Mouse (Mus musculus) lung, embryonic 14.5 days (tissue): ENCODE measurements at regions not wholly inside any gene's neighbourhood (a gene's known extent, or its start where the extent isn't known, plus 50 kb on each side); places are given as distances from the start of the nearest gene placed in this dataset.
"Not testable (repeated sequence)": the region's sequence is repeated elsewhere in the genome, so short reads cannot be mapped to it uniquely, and the experiment has no call there.

ENCODE experiments used
- ATAC-seq: fragments of 200-750 bp; cut with Nextera tagmentation; 2 replicates; pipeline ENCODE4 v1.8.0; 2017; ENCODE audit warnings: mild to moderate bottlenecking, moderate TSS enrichment, moderate library complexity; ENCODE audit not compliant: insufficient read depth
- DNase-seq: peaks from one replicate; pipeline ENCODE4 v3.0.0-alpha.2; 2015
- H3K27ac ChIP-seq: fragments of 300-500 bp; sonication (generic); 2 replicates; pipeline ENCODE4 v1.5.1; 2014; ENCODE audit warnings: low read depth, mild to moderate bottlenecking, moderate library complexity
- H3K27me3 ChIP-seq: fragments of 300-500 bp; sonication (generic); 2 replicates; pipeline ENCODE4 v1.6.1; 2014; ENCODE audit warnings: low read length, control low read depth; ENCODE audit not compliant: insufficient read depth
- H3K36me3 ChIP-seq: fragments of 300-500 bp; sonication (generic); 2 replicates; pipeline ENCODE4 v1.6.1; 2014; ENCODE audit warnings: control low read depth; ENCODE audit not compliant: insufficient read depth
- H3K4me1 ChIP-seq: fragments of 300-500 bp; sonication (generic); 2 replicates; pipeline ENCODE4 v1.6.1; 2014; ENCODE audit warnings: antibody characterized with exemption, control low read depth; ENCODE audit not compliant: insufficient read depth
- H3K4me2 ChIP-seq: fragments of 300-500 bp; sonication (generic); 2 replicates; pipeline ENCODE4 v1.6.1; 2014; ENCODE audit warnings: mild to moderate bottlenecking
- H3K4me3 ChIP-seq: fragments of 300-500 bp; sonication (generic); 2 replicates; pipeline ENCODE4 v1.5.1; 2014; ENCODE audit warnings: low read depth, low read length
- H3K9ac ChIP-seq: fragments of 300-500 bp; sonication (generic); 2 replicates; pipeline ENCODE4 v1.6.1; 2014
- H3K9me3 ChIP-seq: fragments of 300-500 bp; sonication (generic); 2 replicates; pipeline ENCODE4 v1.6.1; 2016; ENCODE audit warnings: low read depth, low read length, control low read depth
- CTCF ChIP-seq: IDR thresholded peaks from 2 replicates; pipeline ENCODE4 v1.5.1; 2016; ENCODE audit warnings: antibody characterized with exemption, low read depth
- WGBS: fragments of 180-500 bp; shearing (Covaris S2); extraction: QIAGEN DNeasy Blood & Tissue Kit; methylation state at CpG from one replicate; pipeline ENCODE4 v1.1.7; 2014; 5-methylcytosine and 5-hydroxymethylcytosine counted together

DNA sequence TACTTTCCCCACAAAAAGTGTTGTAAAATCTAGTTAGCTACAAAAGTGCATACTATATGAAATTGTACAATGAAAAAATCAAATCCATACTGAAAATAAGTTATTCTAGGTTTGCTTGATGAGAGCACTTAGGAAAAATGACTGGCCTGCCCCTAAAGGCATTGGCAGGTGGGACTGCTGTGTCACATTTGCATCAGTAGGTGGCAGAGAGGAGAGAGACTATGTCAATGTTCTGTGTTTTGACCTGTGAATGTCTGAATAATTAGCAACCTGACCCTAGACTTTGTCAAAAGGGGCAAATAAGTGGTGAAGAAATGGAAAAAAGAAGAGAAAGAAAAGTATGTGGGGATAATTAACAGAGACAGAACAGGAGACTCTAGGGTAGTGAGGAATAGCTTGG, 997.0 kb upstream of the Tacstd2 start:
- Histone ChIP-seq H3K4me2 (no peak overlapping the region), H3K9ac (no peak overlapping the region), H3K27ac (no peak overlapping the region), H3K9me3 (no peaks in the 10 kb centered on the region), H3K4me1 (no peaks in the 10 kb centered on the region), H3K4me3 (no peak overlapping the region), H3K27me3 (no peaks in the 10 kb centered on the region), H3K36me3 (no peaks in the 10 kb centered on the region)
- no peak for TF ChIP-seq CTCF
- DNase-seq (no peak), ATAC-seq (no peak)

DNA sequence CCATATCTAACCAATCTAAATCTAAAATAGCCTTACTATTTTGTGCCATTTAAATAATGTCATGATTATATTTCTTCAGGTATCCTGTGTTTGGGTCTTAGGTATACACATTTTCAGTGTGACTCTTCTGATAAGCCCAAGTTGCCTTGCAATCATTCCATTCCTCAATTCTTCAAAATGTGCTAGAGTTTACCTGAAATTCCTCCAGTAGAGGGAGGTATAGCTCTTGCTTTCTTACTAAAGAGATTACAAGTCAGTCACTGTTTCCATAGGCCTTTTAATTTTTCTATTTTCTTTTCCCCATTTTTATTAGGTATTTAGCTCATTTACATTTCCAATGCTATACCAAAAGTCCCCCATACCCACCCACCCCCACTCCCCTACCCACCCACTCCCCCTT, 968.3 kb upstream of the Tacstd2 start:
- Histone ChIP-seq H3K27ac (no peak overlapping the region), H3K27me3 (no peaks in the 10 kb centered on the region), H3K4me3 (no peak overlapping the region), H3K4me2 (no peak overlapping the region), H3K4me1 (no peaks in the 10 kb centered on the region), H3K9me3 (no peaks in the 10 kb centered on the region), H3K36me3 (no peaks in the 10 kb centered on the region), H3K9ac (no peak overlapping the region)
- TF ChIP-seq CTCF: no peak
- ATAC-seq: no peak
- DNase-seq: peak; percentile 2

DNA sequence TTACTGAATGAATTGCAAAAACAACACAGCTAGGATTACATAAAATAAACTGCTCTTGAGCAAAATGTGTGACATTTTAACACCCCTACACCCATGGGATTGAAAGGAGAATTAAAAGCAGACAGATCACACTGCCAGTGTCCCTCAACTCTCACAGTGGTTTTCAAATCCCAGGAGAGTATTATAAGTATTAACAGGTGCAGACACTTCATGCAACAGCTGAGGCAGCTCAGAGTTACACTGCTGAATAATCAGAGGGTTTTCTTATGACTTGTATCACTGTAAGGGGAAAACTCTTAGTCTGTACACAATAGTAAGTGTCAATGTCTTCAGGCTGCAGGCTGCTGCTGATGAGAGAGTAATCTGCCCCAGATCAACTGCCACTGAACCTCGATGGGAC, 945.5 kb upstream of the Tacstd2 start:
- ATAC-seq: no peak
- TF ChIP-seq CTCF: no peak
- H3K4me1 ChIP-seq: no peaks in the 10 kb centered on the region
- no peak overlapping the region for H3K4me3 ChIP-seq
- no peaks in the 10 kb centered on the region for H3K36me3 ChIP-seq
- no peak overlapping the region for H3K9ac ChIP-seq
- H3K27ac ChIP-seq: no peak overlapping the region
- no peaks in the 10 kb centered on the region for H3K27me3 ChIP-seq
- H3K4me2 ChIP-seq: no peak overlapping the region
- no peak for DNase-seq
- H3K9me3 ChIP-seq: no peaks in the 10 kb centered on the region
- 45% methylated on average over 1 of the region's 1 CpGs for WGBS

DNA sequence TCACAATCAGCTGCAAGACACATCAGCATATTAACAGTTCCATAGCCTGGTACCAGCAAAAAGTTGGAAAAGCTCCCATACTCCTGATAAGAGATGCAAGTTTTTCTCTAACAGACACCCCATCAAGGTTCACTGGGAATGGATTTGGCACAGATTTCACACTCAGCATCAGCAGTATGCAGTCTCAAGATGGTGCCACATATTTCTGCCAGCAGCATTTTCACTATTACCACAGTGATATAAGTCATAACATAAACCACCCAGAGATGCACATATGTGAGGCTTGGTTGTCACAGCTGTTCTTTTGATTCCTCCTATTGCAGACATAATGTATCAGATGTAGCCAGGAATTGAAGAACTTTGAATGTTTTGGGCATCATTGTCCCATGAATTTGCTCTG, 939.3 kb upstream of the Tacstd2 start:
- no peak for TF ChIP-seq CTCF
- no peaks in the 10 kb centered on the region for H3K27me3 ChIP-seq
- H3K36me3 ChIP-seq: no peaks in the 10 kb centered on the region
- H3K4me3 ChIP-seq: no peak overlapping the region
- no peaks in the 10 kb centered on the region for H3K9me3 ChIP-seq
- no peak overlapping the region for H3K9ac ChIP-seq
- DNase-seq (no peak), ATAC-seq (no peak)
- no peak overlapping the region for H3K4me2 ChIP-seq
- H3K27ac ChIP-seq: no peak overlapping the region
- H3K4me1 ChIP-seq: no peaks in the 10 kb centered on the region

DNA sequence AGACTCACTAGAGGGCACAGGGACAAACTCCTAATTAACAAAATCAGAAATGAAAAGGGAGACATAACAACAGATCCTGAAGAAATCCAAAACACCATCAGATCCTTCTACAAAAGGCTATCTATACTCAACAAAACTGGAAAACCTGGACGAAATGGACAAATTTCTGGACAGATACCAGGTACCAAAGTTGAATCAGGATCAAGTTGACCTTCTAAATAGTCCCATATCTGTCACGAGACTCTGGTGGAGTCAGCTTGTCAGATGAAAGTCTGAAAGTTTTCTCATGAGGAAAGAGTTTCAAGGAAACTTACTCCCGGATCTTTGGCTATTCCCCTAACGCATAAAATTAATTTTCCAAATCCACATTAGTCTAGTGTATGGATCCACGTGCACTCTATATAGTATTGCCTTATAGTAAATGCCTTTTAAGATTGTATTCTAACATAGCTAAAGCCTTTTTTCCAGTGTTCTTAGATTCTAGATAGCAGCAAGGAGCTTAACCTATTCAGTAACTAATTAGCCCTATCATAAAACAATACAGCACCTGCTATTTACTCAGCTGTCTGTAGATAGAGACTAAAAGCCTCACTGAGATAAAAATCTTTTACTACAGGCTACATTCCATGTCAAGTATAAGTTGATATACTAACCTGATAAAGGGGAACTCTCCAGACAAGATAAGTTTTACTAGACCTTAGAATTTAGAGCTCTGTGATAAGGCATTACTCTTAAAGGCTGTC, 917.6 kb upstream of the Tacstd2 start:
- not testable (repeated sequence) for H3K9ac ChIP-seq, H3K4me1 ChIP-seq, H3K27me3 ChIP-seq, DNase-seq, H3K4me2 ChIP-seq, H3K36me3 ChIP-seq, H3K4me3 ChIP-seq, H3K27ac ChIP-seq, H3K9me3 ChIP-seq, ATAC-seq
- 60% methylated on average over 5 of the region's 5 CpGs for WGBS

DNA sequence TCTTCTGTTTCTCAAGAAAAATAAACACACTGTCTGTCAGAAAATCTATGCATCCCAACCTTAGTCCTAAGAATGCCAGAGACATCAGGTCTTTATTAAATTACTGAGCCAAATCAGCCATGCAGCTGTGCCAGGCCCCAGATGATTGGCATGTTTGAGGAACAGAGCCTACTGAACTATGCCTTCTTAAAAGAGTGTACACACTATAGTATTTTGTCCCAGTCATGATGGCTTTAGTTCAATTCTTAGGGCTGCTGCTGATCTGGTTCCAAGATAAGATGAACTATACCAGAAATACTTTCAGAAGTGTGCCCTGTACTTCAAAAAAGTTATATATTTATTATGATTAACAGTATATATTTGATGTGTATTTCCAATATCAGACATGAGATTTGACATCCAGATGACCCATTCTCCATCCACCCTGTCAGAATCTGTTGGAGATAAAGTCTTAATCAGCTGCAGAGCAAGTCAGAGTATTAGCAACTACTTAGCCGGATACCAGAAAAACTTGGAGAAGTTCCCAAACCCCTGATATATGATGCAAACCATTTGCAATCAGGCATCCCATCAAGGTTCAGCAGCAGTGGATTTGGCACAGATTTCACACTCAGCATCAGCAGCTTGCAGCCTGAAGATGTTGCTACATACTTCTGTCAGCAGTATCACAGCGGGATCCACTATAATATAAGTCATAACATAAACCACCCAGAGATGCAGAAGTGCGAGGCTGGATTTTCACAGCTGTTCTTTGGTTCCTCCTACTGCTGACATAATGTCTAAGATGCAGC, 913.6 kb upstream of the Tacstd2 start:
- WGBS: 50% methylated on average over 3 of the region's 3 CpGs
- no peak overlapping the region for H3K9ac ChIP-seq
- H3K9me3 ChIP-seq: no peaks in the 10 kb centered on the region
- no peaks in the 10 kb centered on the region for H3K27me3 ChIP-seq
- H3K4me2 ChIP-seq: no peak overlapping the region
- H3K27ac ChIP-seq: no peak overlapping the region
- DNase-seq: peak; percentile 85
- ATAC-seq: peak; percentile 97
- H3K36me3 ChIP-seq: no peaks in the 10 kb centered on the region
- TF ChIP-seq CTCF: no peak
- no peaks in the 10 kb centered on the region for H3K4me1 ChIP-seq
- H3K4me3 ChIP-seq: no peak overlapping the region

DNA sequence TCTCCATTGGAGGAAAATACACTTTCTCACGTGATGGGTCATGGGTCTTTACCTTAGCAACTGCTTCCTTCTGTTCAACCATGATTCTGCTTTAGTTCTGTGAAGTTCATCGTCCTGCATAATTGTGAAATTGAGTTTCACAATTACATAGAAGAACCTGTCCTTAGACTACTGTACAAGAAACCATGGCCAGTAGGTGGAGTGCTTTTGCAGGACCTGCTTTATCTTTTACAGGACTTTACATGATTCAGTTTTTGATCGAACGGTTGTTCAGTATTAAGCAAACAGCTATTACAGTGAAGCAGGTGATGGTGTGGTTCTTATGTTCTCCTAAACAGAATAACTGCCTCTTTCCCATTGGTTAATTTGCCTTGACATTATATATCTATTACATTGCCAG, 910.2 kb upstream of the Tacstd2 start:
- H3K36me3 ChIP-seq: no peaks in the 10 kb centered on the region
- no peak overlapping the region for H3K4me3 ChIP-seq
- no peak overlapping the region for H3K4me2 ChIP-seq
- DNase-seq (no peak), ATAC-seq (no peak)
- 71% methylated on average over 4 of the region's 4 CpGs for WGBS
- H3K27ac ChIP-seq: no peak overlapping the region
- no peak overlapping the region for H3K9ac ChIP-seq
- no peaks in the 10 kb centered on the region for H3K27me3 ChIP-seq
- TF ChIP-seq CTCF: no peak
- no peaks in the 10 kb centered on the region for H3K4me1 ChIP-seq
- H3K9me3 ChIP-seq: no peaks in the 10 kb centered on the region
